Mouse (Mus musculus): Measurements from ENCODE around the gene Tmem219.

DNA sequence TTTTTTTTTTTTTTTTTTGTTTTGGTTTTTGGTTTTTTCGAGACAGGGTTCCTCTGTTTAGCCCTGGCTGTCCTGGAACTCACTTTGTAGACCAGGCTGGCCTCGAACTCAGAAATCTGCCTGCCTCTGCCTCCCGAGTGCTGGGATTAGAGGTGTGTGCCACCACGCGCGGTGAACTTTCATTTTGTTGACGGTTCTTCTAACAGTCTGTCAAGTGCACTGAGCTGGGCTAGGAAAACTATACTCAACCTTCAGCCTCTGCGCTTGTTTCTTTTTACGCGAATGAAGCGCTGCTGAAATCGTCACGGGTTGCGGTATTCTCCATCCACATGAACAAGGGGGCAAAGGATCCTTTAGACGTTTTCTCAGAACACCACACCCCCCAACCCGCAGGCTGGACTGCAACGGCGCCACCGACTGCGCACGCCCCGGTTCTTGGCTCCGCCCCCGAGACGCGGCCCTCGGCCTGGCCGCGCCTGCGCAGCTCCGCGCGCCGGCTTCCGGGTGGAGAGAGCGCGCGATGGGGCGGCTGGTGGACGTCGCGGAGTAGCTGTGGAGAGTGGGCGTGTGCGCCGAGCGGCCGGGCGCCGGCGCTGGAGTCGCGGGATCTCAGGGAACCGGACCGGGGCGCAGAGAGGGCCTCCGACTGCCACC, 5.8 kb upstream of the Tmem219 start, which contains the start of gene Kctd13:
- peak; percentile 60; the same call in 1 of the 2 replicates for TF ChIP-seq CTCF (IDR thresholded peaks at IDR 0.05; ENCODE audit: borderline replicate concordance, control insufficient read depth, extremely low read depth, insufficient read depth, low read length, poor library complexity)
- TF ChIP-seq POLR2A (IDR thresholded peaks at IDR 0.05; ENCODE audit: control insufficient read depth, extremely low read depth, insufficient read depth, low read length, poor library complexity) = peak; percentile 82
